Mouse (Mus musculus) heart, adult 18-20 months (tissue): ENCODE measurements around the gene Arhgef17. TPM values are rescaled to one million over a fixed set of nuclear protein-coding genes. Genes with fewer than 3 reads are reported as not detected.

ENCODE experiments used
- DNase-seq, 2 experiments: peaks; one replicate each; pipeline ENCODE4 v3.0.0; 2021 to 2022; ENCODE audit warnings: mixed read lengths in 1 of 2
- total RNA-seq, 2 experiments: library from RNA; stranded (reverse); gene quantifications; 2 replicates each; pipeline ENCODE4 v1.2.3; 2021

Arhgef17 gene
- total RNA-seq, 2 experiments from 2014 or later, result 23.6 to 24.8 TPM

DNA sequence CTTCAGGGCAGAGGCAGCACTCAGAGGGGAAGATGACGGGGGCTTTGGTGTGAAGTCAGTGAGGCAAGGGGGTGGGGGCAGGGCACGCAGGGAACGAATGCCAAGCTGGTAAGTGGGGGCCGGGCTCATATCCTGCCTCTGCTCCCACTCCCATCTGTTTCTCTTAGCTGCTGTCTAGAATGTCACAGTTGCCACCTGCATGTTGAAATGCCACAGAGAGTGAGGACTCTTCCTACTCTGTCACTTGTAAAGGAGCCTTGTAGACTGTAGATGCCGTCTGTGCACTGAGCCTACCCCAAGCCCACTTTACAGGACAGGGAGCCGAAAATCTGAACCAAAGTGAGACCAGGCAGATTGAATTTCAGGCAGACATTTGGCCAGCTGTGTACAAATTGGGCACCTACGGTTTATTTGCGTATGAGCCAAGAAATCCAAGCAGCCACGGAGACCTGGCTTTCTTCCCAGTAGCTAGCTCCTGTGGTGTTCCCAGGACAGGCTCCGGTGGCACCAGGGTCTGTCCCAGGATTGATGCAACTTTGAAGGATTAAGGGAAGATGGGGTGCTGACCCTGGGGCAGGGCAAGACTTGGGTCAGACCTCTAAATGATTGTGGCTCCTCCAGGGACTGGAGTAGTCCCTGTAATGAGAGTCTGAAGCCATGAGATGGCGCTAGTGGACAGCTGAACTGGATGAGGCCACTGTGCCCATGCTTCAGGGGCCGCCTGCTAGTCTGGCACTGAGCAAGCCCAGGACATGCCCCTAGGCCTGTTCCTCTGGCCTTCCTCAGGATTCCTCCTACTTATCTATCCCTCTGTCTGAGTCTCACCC lies 11.1 kb upstream of the Arhgef17 start:
- peak; percentile 69 to 75 for DNase-seq

DNA sequence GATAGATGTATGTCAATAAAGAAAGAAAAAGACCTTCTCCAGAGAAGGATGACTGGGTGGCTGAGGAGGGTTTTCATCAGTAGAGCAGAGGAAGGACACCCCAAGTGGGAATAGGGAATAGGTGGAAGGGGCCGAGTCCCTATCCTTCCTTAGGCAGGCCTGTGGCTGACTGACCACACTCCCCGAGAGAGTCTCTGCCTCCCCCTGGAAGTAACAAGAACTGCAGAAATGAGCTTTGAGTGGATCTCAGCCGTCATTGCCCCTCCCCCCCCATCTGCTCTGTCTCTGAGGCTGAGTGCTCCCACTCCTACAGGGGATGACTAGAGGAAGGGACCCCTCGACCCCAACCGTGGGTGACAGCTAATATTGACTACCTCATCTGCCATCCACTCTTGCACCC lies 9.3 kb upstream of the Arhgef17 start:
- no peak for DNase-seq

DNA sequence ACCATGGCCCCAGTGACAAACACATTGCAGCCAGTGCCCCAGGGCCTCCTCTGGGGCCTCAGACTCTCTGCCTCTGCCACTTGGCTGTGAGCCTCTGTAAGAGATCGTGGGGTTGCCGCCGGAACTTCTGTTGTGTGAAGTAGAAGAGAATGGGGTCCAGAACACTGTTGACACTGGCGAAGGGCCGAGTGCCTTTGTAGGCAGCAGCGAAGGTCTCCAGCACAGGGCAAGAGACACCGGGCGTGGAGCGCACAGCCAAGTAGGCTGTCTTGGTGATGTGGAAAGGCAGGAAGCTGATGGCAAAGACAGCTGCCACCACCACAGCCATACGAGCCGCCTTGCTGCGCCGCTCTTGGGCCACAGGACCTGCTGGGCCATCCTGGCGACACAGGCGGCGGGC lies 6.2 kb upstream of the Arhgef17 start:
- DNase-seq, result no peak

DNA sequence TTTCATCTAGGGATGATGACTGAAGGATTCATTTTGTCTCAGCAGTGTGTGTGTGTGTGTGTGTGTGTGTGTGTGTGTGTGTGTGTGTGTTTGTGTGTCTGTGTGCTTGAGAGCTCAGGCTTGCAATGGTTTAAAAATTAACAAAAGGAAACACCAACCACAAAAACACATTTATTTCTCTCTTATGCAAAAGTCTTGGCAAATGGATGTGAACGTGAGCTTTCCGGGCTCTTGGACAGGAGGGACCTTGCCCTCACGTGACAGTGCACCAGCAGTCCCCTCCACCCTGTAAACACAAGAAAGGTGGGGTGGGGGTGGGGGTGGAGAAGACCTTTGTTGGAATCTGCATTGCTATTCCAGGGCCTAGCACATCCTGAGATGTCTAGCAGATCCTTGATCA lies 5.6 kb upstream of the Arhgef17 start:
- DNase-seq, result no peak

DNA sequence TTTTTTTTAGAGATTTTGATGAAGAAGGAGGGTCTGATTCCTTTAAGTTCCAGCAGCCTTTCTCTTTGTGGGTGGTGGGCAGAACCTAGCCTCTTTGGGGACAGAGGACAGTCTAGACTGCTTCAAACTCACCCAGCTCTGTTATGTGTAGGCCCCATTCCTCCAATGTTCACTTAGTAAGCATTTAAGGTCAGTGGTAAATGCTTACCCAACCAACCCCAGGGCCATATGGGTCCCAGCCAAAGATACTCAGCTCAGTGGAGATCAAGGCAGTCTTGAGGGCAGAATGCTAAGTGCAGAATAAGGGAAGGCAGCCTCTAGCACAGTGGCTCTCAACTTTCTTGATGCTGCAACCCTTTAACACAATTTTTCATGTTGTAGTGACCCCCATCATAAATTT lies 1.6 kb upstream of the Arhgef17 start:
- no peak for DNase-seq

DNA sequence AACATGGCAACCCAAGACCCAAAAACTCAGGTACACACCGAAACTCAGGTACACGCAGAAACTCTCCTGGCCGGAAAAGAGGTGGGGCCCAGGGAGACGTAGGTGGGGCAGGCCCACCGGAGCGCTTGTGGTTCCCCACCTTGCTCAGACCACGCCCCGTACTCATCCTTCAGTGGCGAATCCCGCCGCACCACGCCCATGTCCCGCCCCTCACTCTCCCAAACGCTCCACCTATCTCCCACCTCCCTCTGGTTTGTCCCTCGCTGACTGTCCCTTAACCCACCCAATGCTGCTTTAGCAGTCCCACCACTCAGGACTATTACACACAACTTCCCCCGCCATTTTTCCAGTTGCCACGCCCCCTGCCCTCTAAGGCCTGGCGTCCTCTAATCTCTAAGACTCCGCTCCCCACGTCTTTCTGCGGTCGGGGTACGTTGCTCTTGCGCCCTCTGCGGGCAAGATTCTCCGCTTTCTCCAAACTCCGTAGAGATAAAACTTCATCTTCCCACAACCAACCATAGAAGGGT lies 637 bp upstream of the Arhgef17 start:
- peak; percentile 87 to 93 for DNase-seq

DNA sequence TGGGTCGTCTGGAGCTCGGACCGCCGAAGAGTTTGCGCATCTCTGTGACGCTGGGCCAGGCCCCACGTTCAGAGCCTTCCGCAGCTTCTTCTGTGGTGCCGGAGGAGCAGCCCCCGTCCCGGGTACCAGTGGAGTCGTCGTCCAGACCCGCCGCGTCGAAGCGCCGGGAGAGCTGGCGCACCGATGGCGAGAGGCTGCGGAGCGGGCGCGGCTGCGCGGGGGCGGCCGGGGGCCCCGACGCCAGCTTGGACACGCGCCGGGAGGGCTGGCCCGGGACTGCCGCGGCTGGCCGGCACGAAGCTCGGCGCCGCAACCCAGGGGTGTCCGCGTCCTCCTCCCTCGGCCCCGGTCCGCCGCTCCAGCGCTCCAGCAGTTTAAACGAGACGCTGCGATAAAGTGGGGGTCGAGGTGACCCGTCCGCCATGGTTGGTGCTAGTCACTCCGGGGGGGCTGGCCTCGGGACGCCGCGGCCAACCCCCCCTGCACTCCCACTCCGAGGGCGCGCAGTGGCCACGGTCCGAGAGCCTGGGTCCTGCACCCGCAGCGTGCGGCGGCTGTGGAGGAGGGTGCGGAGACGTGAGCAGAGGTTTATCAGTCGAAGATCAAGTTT lies 486 bp downstream of the Arhgef17 start:
- DNase-seq, result peak; percentile 57 to 70

DNA sequence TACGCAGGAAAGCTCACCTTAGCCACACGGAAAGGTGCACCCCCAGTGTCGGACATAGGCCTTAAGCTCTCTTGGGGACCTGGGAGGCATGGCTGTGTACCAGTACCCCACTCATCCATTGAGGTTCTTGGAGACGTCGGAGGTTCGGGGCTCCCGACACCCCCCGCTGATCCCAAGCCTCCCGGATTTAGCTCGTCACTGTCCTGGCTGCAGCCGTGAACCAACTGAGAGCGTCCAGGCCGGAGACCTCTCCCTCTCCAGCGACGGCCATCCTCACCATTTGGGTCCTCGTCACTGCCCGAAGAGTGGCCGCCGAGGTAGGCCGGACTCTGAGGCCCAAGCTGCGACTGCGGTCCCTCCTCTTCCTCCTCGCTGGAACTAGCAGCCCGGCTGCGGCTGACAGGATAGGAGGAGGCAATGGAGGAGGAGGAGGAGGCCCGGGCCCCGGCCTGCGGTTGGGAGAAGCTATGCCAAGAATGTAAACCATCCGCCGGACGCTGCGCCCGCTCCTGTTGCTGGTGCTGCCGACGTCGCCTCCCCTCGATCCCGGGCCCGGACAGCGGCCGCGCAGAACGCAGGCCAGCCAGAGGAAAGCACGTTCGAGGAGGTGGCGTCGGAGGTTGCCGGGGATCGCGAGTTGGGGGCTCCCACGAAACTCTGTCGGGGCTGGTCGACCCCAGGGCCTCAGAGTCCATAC lies 1.1 kb downstream of the Arhgef17 start:
- peak; percentile 68 to 75 for DNase-seq

DNA sequence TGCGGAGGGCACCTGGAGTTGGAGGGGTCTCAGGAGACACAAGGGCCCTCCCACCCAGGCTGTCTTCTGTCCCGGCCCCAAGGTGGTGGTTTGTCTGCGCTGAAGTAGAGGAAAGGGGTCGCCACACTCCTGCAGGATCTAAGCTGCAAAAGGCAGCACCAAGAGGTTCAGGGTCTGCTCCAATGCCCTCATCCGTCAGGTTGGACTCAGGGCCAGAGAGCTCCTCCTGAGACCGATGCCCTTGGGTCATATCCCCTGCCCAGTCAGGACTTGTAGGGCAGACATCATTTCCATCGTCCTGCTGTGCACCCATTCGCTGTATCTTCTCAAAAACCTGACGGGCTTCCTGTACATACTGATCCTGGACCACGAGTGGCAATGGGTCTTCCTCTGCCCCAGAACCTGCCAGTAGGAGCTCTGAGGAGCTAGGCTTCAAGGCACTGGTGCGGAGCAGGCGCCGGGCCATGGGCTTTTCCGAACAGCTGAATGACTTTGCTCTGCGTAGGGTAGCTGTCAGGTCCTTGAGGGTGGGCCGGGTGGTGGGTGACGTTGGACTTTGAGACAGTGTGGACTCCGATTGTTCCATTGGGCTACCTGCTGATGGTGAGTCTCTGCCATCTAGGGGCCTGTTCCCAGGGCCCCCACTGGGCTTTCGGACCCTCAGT lies 2.1 kb downstream of the Arhgef17 start:
- no peak for DNase-seq

DNA sequence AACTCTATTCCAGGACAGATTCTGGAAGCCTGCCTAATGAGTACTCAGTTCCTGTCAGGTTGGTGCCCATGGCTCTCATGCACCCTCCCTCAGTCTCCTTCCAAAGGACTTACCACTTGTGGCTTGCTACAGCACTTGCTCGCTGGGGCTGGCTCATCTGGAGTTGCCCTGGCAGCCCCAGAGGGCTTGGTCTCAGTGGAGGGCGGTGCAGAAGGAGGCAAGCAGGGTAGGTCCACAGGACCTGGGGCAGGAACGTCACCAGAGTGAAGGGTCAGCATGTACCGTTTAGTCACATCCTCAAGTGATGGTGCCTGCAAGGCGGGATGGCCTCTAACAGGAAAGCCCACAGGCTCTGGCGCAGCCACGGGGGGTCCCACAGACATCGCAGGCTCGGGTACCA lies 3.5 kb downstream of the Arhgef17 start:
- peak in 1 of 2 experiments; percentile 17 for DNase-seq

DNA sequence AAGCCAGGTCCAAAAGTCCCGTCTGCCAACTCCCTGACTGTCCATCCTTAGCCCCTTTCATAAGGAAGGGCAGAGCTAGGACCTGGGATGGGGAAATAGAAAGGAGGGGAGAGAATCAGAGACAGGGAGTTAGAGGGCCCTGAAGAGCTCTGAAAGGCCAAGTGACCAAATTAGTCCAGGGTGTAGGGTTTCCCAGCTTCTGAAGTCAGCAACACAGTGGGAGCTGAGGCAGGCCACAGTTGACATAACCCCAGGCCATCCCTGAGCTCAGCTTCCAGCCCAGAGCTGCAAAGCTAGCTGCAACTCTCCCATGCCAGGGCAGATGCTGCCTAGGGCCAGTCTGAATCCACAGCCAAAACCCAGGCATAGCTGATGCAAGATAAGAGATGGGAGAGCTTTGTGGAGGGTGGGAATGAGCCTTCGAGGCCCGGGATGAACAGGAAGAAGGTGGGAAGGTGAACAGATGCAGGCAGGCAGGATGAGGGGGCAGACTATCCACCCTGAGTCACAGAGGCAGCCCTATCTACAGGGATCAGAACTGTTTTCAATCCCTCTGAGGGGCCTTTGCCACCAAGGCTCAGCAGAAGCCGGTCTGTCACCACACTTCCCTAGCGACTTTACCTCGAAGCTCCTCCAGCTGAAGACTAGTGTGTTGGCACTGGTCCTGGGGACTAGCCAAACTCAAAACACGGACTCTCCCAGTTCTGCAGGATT lies 4.5 kb downstream of the Arhgef17 start:
- peak in 1 of 2 experiments; percentile 18 for DNase-seq

DNA sequence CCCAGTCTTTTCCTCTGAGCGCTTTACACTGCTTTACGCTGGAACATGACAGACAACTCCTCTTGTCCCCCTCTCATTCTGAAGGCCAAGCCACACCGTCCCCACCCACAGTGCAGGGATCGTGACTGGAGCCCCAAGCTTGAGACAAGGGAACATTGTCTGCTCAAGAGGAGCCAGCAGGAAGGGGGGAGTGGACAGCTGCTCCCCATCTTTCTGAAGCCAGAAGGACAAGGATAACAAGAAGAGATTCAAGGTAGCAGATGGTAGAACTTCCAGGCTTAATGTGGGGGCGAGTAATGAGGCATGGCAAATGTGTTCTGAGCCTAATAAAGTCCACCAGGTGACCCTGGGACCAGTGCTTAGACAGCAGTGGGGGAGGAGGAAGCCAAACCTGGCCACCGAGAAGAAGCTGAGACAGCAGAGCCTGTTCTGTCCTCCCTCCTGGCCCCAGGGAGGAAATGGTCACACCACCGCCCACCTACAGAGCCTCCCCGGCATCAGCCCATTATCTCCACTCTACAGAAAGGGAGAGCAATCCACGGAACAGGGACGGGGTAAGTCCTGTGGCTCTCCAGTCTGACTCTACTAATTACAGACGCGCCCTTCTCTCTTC lies 5.5 kb downstream of the Arhgef17 start:
- peak in 1 of 2 experiments; percentile 15 for DNase-seq

DNA sequence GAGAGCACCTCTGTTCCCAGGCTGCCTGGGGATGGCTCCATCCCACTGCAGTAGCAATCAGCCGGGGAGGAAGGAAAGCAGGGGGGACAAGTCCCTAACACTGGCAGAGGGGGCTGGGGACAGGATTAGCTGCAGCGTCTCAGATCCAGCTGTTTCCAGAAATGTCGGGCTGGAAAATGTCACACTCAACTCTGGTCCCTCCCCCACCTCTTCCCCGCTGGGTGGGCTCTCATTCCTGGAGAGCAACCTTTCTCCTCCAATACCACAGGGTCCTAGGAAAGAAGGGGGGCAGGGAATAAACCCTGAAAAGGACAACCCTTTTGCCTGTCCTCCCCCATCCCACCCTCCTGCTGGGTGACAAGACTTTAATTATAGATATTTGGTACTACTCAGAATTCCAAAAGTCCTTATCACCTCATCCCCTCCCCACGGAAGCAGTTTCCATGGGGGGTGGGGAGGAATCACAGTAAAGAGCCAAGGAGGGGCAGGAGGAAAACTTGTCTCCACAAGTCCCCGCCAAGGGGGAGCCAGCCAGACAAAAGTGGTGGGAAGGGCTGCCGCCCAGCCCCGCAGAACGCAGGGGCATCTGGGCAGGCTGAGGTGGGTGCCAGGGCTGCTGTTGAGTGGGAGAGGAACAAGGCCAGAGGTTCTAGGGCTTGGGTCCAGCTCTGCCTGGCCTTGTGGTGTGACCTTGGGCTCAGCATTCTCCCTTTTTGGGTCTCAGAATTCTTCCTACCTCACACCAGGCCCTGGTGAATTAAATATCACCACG lies 7.0 kb downstream of the Arhgef17 start:
- peak in 1 of 2 experiments; percentile 21 for DNase-seq

DNA sequence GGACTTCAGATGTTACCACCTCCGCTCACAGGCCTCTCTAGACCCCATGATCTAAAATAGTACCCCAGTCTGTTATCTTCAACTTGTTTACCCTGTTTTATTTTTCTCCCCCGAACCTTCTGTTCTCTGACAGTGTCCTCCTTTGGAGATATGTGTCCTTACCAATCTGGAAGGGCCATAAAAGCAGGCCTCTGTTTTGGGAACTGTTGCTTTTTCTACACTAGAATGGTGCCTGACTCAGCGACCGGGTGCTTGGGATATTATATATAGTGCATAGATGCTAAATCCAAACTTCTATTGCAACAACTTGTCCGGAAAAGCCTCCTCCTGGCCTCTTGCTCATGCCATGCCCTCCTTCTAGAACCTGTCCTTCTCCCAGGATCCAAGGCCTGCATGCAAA lies 7.7 kb downstream of the Arhgef17 start:
- DNase-seq, result no peak

DNA sequence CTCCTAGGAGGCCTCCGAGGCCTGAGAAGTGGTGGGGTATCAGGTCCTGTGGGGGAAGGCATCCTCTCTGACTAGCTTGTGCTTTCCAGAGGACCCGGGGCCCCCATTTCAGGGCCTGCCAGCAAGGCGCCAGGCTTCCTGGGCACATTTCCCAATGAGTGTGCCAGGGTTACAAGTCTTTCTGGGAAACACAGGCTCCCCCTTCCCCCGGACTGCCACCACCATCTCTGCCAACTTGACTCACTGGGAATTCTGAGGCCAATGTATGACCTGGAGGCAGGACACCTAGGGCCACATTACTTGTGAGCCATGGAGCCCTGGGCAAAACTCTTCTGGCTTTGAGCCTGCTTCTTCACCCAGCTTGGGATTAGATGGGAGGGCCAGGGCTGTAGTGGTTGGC lies 9.0 kb downstream of the Arhgef17 start:
- peak in 1 of 2 experiments; percentile 39 for DNase-seq

DNA sequence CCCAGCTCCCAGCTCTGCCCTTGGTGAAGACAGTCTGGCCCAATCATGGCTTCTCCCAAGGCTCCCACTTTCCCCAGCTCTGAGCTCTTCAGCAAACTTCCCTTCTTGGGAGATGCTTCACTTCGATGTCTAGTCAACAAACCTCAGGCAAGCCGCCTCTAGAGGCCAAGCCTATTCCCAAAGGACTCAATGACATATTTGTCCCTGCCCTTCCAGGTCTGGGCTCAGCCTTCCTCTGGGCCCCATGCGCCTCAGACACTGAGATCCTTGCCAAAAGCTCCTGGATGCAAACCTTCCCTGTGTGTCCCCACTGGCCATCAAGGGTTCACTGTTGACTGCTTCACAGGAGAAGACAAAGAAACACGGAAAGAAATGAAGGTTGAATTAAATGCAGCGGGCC lies 10.6 kb downstream of the Arhgef17 start:
- DNase-seq, result peak; percentile 27 to 51

DNA sequence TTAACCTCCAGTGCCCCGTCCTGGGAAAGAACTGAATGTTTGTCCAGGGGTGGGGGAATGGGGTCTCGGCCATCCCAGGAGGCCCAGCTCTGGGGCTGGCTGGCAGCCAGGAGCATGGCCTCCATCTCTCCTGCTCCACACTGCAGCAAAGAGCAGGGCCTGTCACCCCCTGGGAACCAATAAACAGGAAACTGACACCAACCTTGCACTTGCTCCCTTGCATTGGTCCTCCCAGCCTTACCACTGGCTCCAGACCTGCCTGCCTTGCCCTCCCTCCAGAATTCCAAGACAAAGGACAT lies 12.1 kb downstream of the Arhgef17 start:
- DNase-seq, result peak; percentile 56 to 72

DNA sequence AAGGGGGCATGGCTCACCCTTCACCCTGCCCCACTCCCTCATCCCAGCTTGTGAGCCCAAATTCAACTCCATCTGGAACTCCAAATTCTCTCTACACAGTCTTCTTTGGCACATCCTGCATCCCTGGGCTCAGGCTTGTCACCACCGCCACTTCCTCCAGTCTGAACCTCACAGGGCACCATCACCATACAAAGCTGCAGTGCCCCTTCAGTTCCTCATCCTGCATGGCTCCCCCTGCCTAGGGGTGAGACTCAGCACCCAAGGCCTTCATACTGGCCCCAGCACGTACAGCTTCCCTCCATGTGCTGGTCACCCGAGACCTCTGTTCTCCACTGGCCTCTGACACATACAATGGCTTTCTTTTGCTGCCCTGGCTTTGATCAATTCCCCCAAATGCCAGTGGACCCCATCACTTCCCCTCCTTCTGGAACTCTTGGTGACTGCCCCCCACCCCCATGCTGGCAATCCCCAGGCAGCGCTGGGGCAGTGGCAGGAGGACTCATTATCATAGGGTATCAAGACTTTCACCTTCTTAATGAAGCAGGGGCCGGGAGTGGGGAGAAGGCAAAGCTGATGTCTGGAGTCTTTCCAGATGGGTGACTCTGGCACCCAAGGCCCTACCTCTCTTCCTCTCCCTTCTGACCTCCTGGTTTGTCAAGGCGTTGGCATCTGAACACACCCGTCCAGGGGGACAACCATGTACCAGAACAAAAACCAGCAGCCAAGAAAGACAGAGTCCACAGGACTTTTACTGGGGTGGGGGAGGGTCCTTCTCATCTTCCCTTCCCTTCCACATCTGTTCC lies 12.7 kb downstream of the Arhgef17 start:
- no peak for DNase-seq

DNA sequence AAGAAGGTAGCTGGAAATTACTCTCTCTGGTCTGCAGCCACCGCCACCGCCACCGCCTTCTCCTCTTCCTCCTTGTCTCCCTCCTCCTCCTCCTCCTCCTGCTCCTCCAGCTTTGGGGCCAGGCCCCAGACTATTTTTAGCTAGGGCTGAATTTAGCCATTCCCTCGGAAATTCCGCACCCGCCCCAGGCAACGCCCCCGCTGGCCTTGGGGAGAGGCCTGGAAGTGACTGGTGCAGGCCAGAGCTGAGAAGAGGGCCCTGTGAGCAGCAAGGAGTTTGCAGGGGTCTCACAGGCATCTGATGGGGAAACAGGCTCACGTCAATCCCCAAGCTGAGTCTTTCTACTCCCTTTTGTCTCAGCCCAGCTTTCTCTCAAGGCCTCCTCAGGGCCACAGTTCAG lies 13.7 kb downstream of the Arhgef17 start:
- DNase-seq, result peak; percentile 82 to 88

DNA sequence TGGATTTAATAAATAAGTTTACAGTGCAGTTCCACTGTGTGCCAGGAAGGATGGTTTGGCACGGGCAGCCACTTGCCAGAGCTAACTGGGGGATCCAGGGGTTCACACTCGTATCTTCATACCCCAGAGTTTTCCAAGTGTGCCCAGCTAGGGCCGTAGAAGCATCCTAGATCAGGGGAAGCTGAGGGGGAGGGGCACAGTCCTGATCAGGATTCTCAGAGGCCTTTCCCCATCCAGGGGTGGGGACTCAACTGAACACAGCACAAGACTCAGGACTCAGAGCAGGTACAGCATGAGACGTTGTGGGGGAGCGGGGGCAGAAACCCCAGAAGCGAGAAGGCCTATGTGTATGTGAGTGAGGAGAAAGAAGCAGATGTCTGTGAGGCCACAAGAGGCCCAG lies 14.2 kb downstream of the Arhgef17 start:
- no peak for DNase-seq
